Mouse (Mus musculus): ENCODE data around the gene Entpd5. TPM values are rescaled to one million over a fixed set of nuclear protein-coding genes. Genes with fewer than 3 reads are reported as not detected.
A peak's percentile ranks its signal among the peaks of the same experiment; 100 is the strongest.

Gene Entpd5
- total and polyA plus RNA-seq, 2 experiments from 2014 or later: 13.4 to 15.6 TPM

DNA sequence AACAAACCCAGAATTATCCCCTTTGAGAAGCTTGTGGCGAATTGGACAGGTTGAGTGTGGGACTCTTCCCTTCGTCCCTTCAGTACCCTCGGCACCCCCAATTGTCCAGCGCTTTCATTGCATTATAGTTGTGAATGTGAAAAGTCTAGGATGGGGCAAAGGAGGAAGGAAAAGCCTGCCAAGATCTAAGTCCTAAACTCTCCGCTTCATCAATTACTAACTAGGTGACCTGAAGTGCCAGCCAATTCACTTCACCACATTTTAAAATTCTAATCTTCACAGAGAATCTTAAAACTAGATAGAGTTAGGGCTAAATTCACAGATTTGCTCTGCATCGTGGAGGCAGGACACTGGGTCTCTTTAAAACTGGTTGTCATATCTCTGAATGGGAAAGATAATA is 39.4 kb upstream of the Entpd5 start:
- no peaks in the 10 kb centered on the region for H3K27me3 ChIP-seq (ENCODE audit: insufficient read depth, low read length)
- H3K4me1 ChIP-seq (ENCODE audit: insufficient read depth, low read length): peaks cover 5% of the 10 kb centered on the region; the same call in 1 of the 2 replicates
- 84% methylated on average over 6 of the region's 6 CpGs for WGBS
- no peak for TF ChIP-seq CTCF (IDR thresholded peaks at IDR 0.05; ENCODE audit: low read depth)
- H3K27ac ChIP-seq: no peak overlapping the region
- no peak overlapping the region for H3K4me2 ChIP-seq (ENCODE audit: low read depth, low read length)
- ATAC-seq: no peak
- no peak overlapping the region for H3K9ac ChIP-seq (replicated peaks; ENCODE audit: low read length)
- H3K4me3 ChIP-seq (ENCODE audit: low read length): no peak overlapping the region
- no peaks in the 10 kb centered on the region for H3K36me3 ChIP-seq (ENCODE audit: insufficient read depth, low read length)
- DNase-seq (ENCODE audit: low spot score): no peak
- no peaks in the 10 kb centered on the region for H3K9me3 ChIP-seq (ENCODE audit: low read length)

DNA sequence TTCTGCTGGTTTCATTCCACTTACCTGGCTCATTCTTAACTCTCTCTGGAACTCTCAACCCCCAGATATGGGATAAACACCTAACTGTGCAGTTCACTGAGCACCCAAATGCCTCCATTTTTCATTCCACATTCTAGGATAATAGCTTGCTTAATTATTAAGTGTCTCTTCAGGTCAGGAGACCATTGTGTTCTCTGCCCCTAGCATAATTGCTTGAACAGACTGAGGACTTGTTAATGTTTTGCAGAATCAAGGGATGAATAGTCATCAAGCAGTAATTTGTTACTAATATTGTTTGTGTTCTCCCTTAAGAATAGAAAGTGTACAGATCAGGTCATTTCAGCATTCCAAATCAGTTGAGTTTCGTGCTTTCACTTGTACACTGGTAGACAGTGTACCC is 38.6 kb upstream of the Entpd5 start:
- ATAC-seq (no peak), DNase-seq (ENCODE audit: low spot score) (no peak)
- WGBS: 76% methylated on average over 1 of the region's 1 CpGs
- Histone ChIP-seq H3K4me1 (ENCODE audit: insufficient read depth, low read length) (peaks cover 5% of the 10 kb centered on the region; the same call in 1 of the 2 replicates), H3K36me3 (ENCODE audit: insufficient read depth, low read length) (no peaks in the 10 kb centered on the region), H3K9me3 (ENCODE audit: low read length) (no peaks in the 10 kb centered on the region), H3K27me3 (ENCODE audit: insufficient read depth, low read length) (no peaks in the 10 kb centered on the region), H3K9ac (replicated peaks; ENCODE audit: low read length) (no peak overlapping the region), H3K27ac (no peak overlapping the region), H3K4me2 (ENCODE audit: low read depth, low read length) (no peak overlapping the region), H3K4me3 (ENCODE audit: low read length) (no peak overlapping the region)
- TF ChIP-seq CTCF (IDR thresholded peaks at IDR 0.05; ENCODE audit: low read depth): no peak

GRCm38 (mm10) chr12:84442526-84442925 is 33.7 kb upstream of the Entpd5 start:
- Histone ChIP-seq H3K4me1 (ENCODE audit: insufficient read depth, low read length) (no peaks in the 10 kb centered on the region), H3K4me3 (ENCODE audit: low read length) (no peak overlapping the region), H3K36me3 (ENCODE audit: insufficient read depth, low read length) (peaks cover 7% of the 10 kb centered on the region; the same call in 1 of the 2 replicates), H3K27ac (no peak overlapping the region), H3K9me3 (ENCODE audit: low read length) (no peaks in the 10 kb centered on the region), H3K9ac (replicated peaks; ENCODE audit: low read length) (no peak overlapping the region), H3K4me2 (ENCODE audit: low read depth, low read length) (no peak overlapping the region), H3K27me3 (ENCODE audit: insufficient read depth, low read length) (no peaks in the 10 kb centered on the region)
- no peak for ATAC-seq
- TF ChIP-seq CTCF (IDR thresholded peaks at IDR 0.05; ENCODE audit: low read depth): no peak
- DNase-seq (ENCODE audit: low spot score): no peak
- WGBS: 79% methylated on average over 4 of the region's 4 CpGs

- Histone ChIP-seq H3K4me2 (ENCODE audit: low read depth, low read length) (no peak overlapping the region), H3K4me1 (ENCODE audit: insufficient read depth, low read length) (no peaks in the 10 kb centered on the region), H3K4me3 (ENCODE audit: low read length) (no peak overlapping the region), H3K27me3 (ENCODE audit: insufficient read depth, low read length) (no peaks in the 10 kb centered on the region), H3K9ac (replicated peaks; ENCODE audit: low read length) (no peak overlapping the region), H3K36me3 (ENCODE audit: insufficient read depth, low read length) (peaks cover 16% of the 10 kb centered on the region; the same call in 1 of the 2 replicates), H3K9me3 (ENCODE audit: low read length) (no peaks in the 10 kb centered on the region), H3K27ac (no peak overlapping the region)
- 80% methylated on average over 2 of the region's 2 CpGs for WGBS
- TF ChIP-seq CTCF (IDR thresholded peaks at IDR 0.05; ENCODE audit: low read depth): no peak
- DNase-seq (ENCODE audit: low spot score) (no peak), ATAC-seq (no peak)
Measured at GRCm38 (mm10) chr12:84438697-84439096, 29.9 kb upstream of the Entpd5 start.

DNA sequence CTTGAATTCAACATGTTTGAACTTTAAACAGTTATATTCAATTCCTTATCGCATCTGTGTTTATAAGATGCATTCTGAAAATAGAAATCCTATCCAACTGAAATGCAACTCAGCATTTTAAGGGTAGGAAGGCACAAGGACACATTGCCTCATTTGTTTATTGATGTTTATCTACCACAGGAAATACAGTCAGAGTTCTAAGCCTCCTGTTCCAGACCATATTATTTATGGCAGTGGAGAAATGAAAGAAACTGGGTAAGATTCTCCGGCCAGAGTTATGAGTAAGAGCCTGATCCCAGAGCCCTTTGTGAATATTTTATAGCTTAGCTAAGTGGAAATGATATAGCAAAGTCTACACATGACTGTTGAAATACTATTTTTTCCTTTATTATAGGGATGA is 21.0 kb upstream of the Entpd5 start:
- no peak for ATAC-seq
- no peaks in the 10 kb centered on the region for H3K9me3 ChIP-seq (ENCODE audit: low read length)
- H3K27me3 ChIP-seq (ENCODE audit: insufficient read depth, low read length): no peaks in the 10 kb centered on the region
- WGBS: 87% methylated on average over 2 of the region's 2 CpGs
- no peaks in the 10 kb centered on the region for H3K4me1 ChIP-seq (ENCODE audit: insufficient read depth, low read length)
- H3K27ac ChIP-seq: no peak overlapping the region
- no peak overlapping the region for H3K9ac ChIP-seq (replicated peaks; ENCODE audit: low read length)
- H3K36me3 ChIP-seq (ENCODE audit: insufficient read depth, low read length): peaks cover 34% of the 10 kb centered on the region; the same call in 1 of the 2 replicates
- no peak overlapping the region for H3K4me3 ChIP-seq (ENCODE audit: low read length)
- DNase-seq (ENCODE audit: low spot score): no peak
- H3K4me2 ChIP-seq (ENCODE audit: low read depth, low read length): no peak overlapping the region
- TF ChIP-seq CTCF (IDR thresholded peaks at IDR 0.05; ENCODE audit: low read depth): no peak

DNA sequence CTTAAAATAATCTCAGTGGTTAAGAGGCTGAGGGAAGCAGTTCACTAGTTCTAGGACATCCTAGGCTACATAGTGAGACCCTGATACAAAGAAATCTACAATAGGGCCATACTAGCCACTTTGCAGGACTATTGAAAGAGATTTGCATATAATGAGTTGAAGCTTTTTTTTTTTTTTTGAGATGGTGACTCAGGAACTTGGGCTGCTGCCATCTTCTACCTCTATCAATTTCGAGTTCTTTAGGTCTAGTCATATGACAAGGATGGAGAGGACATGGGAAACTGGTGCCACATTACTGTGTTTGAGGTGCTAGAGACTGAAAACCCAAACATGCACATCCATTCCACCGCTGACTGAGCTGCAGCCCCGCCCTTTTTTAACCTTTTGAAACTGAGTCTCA is 15.2 kb upstream of the Entpd5 start:
- no peaks in the 10 kb centered on the region for H3K27me3 ChIP-seq (ENCODE audit: insufficient read depth, low read length)
- no peaks in the 10 kb centered on the region for H3K4me1 ChIP-seq (ENCODE audit: insufficient read depth, low read length)
- no peak for DNase-seq (ENCODE audit: low spot score)
- no peak for ATAC-seq
- no peak overlapping the region for H3K9ac ChIP-seq (replicated peaks; ENCODE audit: low read length)
- H3K36me3 ChIP-seq (ENCODE audit: insufficient read depth, low read length): no peaks in the 10 kb centered on the region
- WGBS: 55% methylated on average over 3 of the region's 3 CpGs
- H3K9me3 ChIP-seq (ENCODE audit: low read length): no peaks in the 10 kb centered on the region
- no peak overlapping the region for H3K4me3 ChIP-seq (ENCODE audit: low read length)
- H3K4me2 ChIP-seq (ENCODE audit: low read depth, low read length): no peak overlapping the region
- H3K27ac ChIP-seq: no peak overlapping the region
- TF ChIP-seq CTCF (IDR thresholded peaks at IDR 0.05; ENCODE audit: low read depth): no peak

- WGBS: 38% methylated on average over 18 of the region's 18 CpGs
- no peaks in the 10 kb centered on the region for H3K36me3 ChIP-seq (ENCODE audit: insufficient read depth, low read length)
- H3K9me3 ChIP-seq (ENCODE audit: low read length): no peaks in the 10 kb centered on the region
- H3K4me3 ChIP-seq (ENCODE audit: low read length): peak overlapping the region; percentile 54
- 0 out of 2 replicates have a peak, but pooled peaks have one; percentile 16 for ATAC-seq
- peak overlapping the region; percentile 71 for H3K27ac ChIP-seq
- H3K9ac ChIP-seq (replicated peaks; ENCODE audit: low read length): peak overlapping the region; percentile 49
- TF ChIP-seq CTCF (IDR thresholded peaks at IDR 0.05; ENCODE audit: low read depth): no peak
- H3K27me3 ChIP-seq (ENCODE audit: insufficient read depth, low read length): no peaks in the 10 kb centered on the region
- H3K4me2 ChIP-seq (ENCODE audit: low read depth, low read length): peak overlapping the region; percentile 66
- DNase-seq (ENCODE audit: low spot score): no peak
- no peaks in the 10 kb centered on the region; the same call in 1 of the 2 replicates for H3K4me1 ChIP-seq (ENCODE audit: insufficient read depth, low read length)
Measured at GRCm38 (mm10) chr12:84417605-84417922, 8.7 kb upstream of the Entpd5 start.

Data from hindbrain, postnatal 0 days (tissue).